Mouse (Mus musculus): ENCODE results near the gene Fam171a2.

The Fam171a2 gene

GRCm38 (mm10) chr11:102455740-102456396 is 8.4 kb upstream of the Fam171a2 start:
- DNase-seq (ENCODE audit: extremely low spot score, low read depth, low spot score): no peak

GRCm38 (mm10) chr11:102453131-102453530 is 5.6 kb upstream of the Fam171a2 start:
- DNase-seq (ENCODE audit: extremely low spot score, low read depth, low spot score): no peak

DNA sequence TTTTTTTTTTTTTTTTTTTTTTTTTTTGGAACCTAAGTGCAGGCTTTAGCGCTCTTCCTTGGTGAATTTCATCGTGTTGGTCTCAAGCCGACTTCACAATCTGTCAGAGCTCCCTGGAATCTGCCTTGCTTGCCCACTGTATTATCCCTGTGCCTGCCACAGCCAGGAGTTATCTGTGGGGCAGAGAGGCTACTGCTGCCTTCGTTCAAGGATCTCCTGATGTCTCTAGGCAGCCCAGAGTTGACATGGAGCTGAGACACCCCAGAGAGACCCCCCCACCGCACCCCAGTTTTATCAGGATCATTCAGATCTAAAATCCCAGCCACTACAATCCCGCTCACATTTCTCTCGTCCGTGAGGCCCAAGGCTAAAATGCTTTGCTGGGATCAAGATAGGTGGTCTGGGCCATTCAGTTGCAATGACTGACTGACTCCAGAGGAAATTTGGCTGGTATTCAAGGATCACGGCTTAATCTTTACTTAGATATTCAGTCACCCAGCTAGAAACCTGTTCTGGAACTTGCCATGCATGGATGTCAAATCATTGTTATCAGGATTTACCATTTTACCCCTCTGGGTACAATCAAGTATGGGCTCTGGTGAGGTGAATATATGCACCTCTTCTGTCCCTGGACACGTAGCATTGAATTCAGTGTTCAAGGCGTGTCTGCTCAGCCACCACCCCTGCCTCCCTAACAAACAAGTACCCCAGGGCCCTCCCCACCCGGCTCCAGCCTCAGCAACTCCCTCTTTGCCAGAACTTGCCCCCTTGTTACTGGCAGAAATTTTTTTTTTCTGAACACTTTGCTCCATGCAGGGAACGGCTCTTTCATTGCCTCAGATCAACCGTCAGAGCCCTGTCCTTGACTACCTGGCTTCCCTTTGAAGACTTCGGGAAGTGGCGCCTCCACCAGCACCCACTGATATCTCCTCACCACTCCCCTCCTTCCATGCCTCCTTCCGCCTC is 1.8 kb upstream of the Fam171a2 start:
- DNase-seq (ENCODE audit: extremely low spot score, low read depth, low spot score): no peak

DNA sequence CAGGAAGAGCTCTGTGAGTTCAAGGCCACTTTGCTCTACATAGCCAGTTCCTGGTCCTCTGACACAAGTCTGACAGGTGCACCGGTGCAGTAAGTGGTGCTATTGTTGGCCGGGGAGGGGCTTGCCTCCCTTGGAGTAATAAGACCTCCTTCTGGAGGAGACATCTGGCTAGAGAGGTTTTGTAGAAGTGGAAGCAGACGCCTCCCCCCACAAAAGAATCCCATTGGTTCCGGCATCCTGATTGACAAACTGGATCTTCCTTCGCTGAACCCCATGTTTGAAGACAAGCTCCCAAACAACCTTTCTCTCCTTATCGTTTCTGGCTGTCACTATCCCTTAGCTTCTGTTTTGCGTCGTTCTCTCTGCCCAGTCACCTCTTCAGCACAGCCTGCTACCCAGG is 845 bp upstream of the Fam171a2 start:
- no peak for DNase-seq (ENCODE audit: extremely low spot score, low read depth, low spot score)

GRCm38 (mm10) chr11:102446581-102447461 is 661 bp downstream of the Fam171a2 start:
- no peak for DNase-seq (ENCODE audit: extremely low spot score, low read depth, low spot score)

- DNase-seq (ENCODE audit: extremely low spot score, low read depth, low spot score): no peak
Measured at GRCm38 (mm10) chr11:102445891-102446361, 1.6 kb downstream of the Fam171a2 start.

- DNase-seq (ENCODE audit: extremely low spot score, low read depth, low spot score): no peak
Measured at GRCm38 (mm10) chr11:102445264-102445890, 2.1 kb downstream of the Fam171a2 start.

DNA sequence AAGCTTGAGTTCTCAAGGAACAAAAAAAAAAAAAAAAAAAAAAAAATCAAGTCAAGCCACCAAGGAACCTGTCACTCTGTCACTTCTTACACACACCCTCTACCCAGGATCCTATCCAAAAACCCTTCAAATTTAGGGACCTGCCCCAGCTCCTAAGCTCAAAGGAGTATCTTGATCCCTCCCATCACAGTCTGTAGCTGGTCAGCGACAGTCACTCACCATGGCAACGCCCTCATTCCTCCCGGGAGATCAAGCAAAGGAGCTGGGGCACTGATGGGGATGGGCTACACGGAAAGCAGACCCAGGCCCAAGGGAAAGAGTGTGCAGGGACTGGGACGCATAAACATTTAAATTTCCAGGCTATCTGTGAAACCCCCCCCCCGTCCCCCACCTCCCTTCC is 2.7 kb downstream of the Fam171a2 start:
- no peak for DNase-seq (ENCODE audit: extremely low spot score, low read depth, low spot score)

GRCm38 (mm10) chr11:102444321-102444720 is 3.2 kb downstream of the Fam171a2 start:
- DNase-seq (ENCODE audit: extremely low spot score, low read depth, low spot score): no peak

DNA sequence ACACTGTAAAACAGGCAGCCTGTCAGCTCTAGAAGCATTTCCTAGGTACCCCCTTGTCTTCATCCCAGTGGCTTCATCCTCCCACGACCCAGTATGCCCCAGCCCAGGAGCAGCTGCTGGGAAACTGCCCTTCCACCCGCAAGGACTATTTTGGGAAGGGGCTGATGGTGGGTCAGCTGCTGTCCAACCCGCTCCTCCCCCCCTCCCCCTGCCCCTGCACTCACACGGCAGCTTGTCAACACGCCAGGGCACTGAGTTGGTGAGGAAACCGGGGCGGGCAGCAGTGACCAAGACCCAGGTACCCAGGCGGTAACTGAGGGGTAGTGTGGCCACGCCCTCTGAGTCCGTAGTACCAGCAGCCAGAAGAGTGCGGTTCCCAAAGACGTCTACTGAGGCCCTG is 3.7 kb downstream of the Fam171a2 start:
- no peak for DNase-seq (ENCODE audit: extremely low spot score, low read depth, low spot score)

- no peak for DNase-seq (ENCODE audit: extremely low spot score, low read depth, low spot score)
Measured at GRCm38 (mm10) chr11:102442089-102442488, 5.4 kb downstream of the Fam171a2 start.

DNA sequence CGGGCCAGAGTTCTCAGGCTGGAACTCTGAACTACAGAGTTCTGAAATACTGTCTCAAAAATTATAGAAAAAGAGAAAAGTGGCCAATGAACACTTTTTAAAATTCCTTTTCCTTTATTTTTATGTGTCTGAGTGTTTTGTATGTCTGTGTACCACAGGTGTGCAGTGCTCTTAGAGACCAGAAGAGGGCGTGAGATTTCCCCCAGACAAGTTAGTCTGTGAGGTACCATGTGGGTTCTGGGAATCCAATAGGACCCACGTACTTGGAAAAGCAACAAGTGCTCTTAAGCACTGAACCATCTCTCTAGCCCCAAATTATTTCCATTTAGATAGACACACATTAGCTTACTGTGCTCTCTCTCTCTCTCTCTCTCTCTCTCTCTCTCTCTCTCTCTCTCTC is 6.0 kb downstream of the Fam171a2 start:
- DNase-seq (ENCODE audit: extremely low spot score, low read depth, low spot score): no peak

DNA sequence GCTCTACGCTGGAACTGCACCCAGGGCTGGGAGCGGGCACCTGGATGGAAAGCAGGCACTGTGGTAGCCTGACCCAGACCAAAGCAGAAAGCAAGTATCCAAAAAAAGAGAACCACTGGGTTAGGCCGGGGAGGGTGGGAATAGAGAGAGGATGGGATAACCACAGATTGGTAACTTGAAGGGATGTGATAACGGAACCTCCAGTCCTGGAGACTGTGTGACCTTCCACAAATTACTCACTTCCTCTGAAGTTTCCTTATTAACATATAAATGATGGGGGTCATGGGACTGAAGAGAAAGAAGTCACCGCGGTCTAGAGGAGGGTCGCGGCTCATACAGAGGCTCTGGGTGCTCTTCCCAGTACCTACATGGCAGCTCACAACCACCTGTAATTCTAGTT is 7.2 kb downstream of the Fam171a2 start:
- DNase-seq (ENCODE audit: extremely low spot score, low read depth, low spot score): no peak

DNA sequence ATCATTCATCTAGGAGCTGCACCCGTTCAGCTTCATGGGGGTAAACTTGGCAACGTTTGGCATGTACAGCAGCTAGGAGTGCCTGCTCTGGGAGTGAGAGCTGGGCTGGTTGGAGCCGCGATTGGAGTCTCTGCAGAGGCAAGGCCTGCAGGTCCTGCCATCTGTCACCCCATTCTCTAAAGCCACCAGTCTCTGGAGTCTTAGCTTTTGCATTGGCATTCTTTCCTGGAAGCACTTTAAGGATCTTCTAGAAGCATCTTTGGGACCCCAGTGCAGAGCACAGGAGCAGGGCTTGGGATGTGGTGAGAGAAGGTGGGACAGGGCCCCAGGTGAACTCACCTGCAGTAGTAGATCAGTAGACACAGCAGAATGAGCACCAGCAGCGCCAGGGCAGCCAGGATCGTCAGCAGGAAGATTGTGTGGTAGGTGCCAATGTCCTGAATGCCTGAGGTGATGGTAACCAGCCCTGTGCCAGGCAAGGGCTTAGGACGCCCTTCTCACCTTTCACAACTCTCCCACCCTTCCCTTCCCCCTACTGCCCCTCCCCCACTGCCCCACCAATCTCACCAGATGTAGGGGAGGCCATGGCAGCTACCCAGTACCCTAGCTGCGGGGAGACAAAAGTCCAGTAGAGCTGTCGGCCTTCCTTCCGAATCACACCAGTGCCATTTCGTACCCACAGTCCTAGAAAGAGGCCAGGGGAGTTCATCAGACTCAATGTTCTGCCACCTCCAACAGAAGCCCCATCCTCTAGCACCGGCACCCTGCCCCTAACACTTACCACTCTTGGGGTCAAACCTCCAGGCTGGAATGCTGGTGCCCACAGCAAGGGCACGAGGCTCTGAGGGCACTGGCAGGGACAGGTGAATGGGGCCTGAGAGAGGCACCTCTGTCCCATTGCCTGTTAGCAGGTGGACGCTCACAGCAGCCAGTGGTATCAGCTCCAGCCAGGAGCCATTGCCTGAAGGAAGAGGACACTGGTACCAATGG is 8.1 kb downstream of the Fam171a2 start:
- DNase-seq (ENCODE audit: extremely low spot score, low read depth, low spot score): no peak

DNA sequence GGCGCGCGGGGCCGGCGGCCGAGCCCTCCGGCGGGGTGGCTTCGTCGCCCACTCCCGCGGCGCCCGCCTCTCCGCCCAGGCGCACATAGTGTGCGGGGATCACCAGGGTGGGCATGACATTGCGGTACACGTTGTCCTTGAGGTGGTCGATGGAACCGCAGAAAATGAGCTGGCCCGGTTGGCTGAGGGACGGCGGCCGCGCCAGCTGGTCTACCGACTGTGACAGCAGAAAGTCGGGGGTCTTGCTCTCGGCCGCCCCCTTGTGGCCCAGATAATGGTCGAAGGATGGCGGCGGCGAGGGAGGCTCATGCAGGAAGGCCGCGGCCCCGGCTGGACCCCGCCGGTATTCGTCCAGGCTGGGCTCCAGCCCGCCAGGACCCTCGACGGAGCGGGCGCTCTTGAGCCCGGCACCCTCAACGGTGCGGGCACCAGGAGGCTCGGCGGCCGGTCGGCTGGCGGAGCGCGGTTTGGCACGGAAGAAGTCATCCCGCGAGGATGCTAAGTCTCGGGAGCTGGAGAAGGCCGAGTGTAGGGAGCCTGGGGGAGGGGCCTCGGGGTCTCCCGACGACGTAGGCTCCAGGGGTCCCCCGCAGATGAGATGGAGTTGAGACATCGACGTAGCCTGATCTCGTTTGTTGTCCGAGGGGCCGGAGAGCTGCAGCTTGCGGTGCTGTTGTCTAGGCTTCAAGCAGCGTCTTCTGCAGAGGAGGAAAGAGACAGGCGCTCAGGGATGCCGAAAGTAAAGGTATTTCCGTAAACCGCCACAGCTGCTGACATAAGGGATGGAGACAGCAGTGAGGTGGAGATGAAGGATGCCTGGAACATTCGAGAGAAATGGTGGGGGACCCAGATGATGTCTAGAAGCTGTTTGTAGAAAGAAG is 9.0 kb downstream of the Fam171a2 start:
- no peak for DNase-seq (ENCODE audit: extremely low spot score, low read depth, low spot score)

GRCm38 (mm10) chr11:102437120-102438061 is 10.1 kb downstream of the Fam171a2 start:
- DNase-seq (ENCODE audit: extremely low spot score, low read depth, low spot score): no peak

- DNase-seq (ENCODE audit: extremely low spot score, low read depth, low spot score): no peak
Measured at GRCm38 (mm10) chr11:102436471-102436790, 11.1 kb downstream of the Fam171a2 start.

All from hindlimb bud, embryonic 11.5 days (tissue).